Mouse (Mus musculus): ENCODE measurements around the gene Myoz2. TPM values are rescaled to one million over a fixed set of nuclear protein-coding genes. Genes with fewer than 3 reads are reported as not detected.

Myoz2 gene
- polyA plus RNA-seq, 1 experiment: not detected

GRCm38 (mm10) chr3:122972126-122972822 is 62.5 kb downstream of the Myoz2 start:
- H3K36me3 ChIP-seq (ENCODE audit: control insufficient read depth, insufficient read depth, low read length, poor library complexity, severe bottlenecking): peaks cover 8% of the 10 kb centered on the region
- no peak overlapping the region for H3K9ac ChIP-seq (ENCODE audit: low read depth, poor library complexity, severe bottlenecking)
- no peaks in the 10 kb centered on the region for H3K27me3 ChIP-seq (ENCODE audit: control insufficient read depth, insufficient read depth, low read length, poor library complexity, severe bottlenecking)
- TF ChIP-seq POLR2A (IDR thresholded peaks at IDR 0.05; ENCODE audit: insufficient read depth, low read length): no peak
- H3K4me3 ChIP-seq (ENCODE audit: low read depth, low read length): no peak overlapping the region
- H3K4me1 ChIP-seq (ENCODE audit: control insufficient read depth, insufficient read depth, low read length): no peaks in the 10 kb centered on the region
- no peak overlapping the region for H3K27ac ChIP-seq (ENCODE audit: insufficient read depth, low read length)
- no peaks in the 10 kb centered on the region for H3K9me3 ChIP-seq (replicated peaks; ENCODE audit: control insufficient read depth, insufficient read depth, low read length, poor library complexity, severe bottlenecking)

GRCm38 (mm10) chr3:122968391-122968790 is 66.4 kb downstream of the Myoz2 start:
- no peak overlapping the region for H3K27ac ChIP-seq (ENCODE audit: insufficient read depth, low read length)
- H3K4me1 ChIP-seq (ENCODE audit: control insufficient read depth, insufficient read depth, low read length): no peaks in the 10 kb centered on the region
- no peaks in the 10 kb centered on the region for H3K27me3 ChIP-seq (ENCODE audit: control insufficient read depth, insufficient read depth, low read length, poor library complexity, severe bottlenecking)
- no peak overlapping the region for H3K4me3 ChIP-seq (ENCODE audit: low read depth, low read length)
- H3K9ac ChIP-seq (ENCODE audit: low read depth, poor library complexity, severe bottlenecking): no peak overlapping the region
- TF ChIP-seq EP300 (IDR thresholded peaks at IDR 0.05; ENCODE audit: insufficient read depth, low read depth, low read length) (no peak), CTCF (IDR thresholded peaks at IDR 0.05; ENCODE audit: low read depth, low read length) (no peak), POLR2A (IDR thresholded peaks at IDR 0.05; ENCODE audit: insufficient read depth, low read length) (no peak)
- H3K36me3 ChIP-seq (ENCODE audit: control insufficient read depth, insufficient read depth, low read length, poor library complexity, severe bottlenecking): peaks cover 11% of the 10 kb centered on the region
- H3K9me3 ChIP-seq (replicated peaks; ENCODE audit: control insufficient read depth, insufficient read depth, low read length, poor library complexity, severe bottlenecking): no peaks in the 10 kb centered on the region

GRCm38 (mm10) chr3:122964301-122964700 is 70.5 kb downstream of the Myoz2 start:
- H3K4me3 ChIP-seq (ENCODE audit: low read depth, low read length): no peak overlapping the region
- TF ChIP-seq POLR2A (IDR thresholded peaks at IDR 0.05; ENCODE audit: insufficient read depth, low read length): no peak
- TF ChIP-seq EP300 (IDR thresholded peaks at IDR 0.05; ENCODE audit: insufficient read depth, low read depth, low read length): no peak
- no peak for TF ChIP-seq CTCF (IDR thresholded peaks at IDR 0.05; ENCODE audit: low read depth, low read length)
- H3K9me3 ChIP-seq (replicated peaks; ENCODE audit: control insufficient read depth, insufficient read depth, low read length, poor library complexity, severe bottlenecking): no peaks in the 10 kb centered on the region
- H3K9ac ChIP-seq (ENCODE audit: low read depth, poor library complexity, severe bottlenecking): no peak overlapping the region
- H3K36me3 ChIP-seq (ENCODE audit: control insufficient read depth, insufficient read depth, low read length, poor library complexity, severe bottlenecking): peaks cover 17% of the 10 kb centered on the region
- H3K27me3 ChIP-seq (ENCODE audit: control insufficient read depth, insufficient read depth, low read length, poor library complexity, severe bottlenecking): no peaks in the 10 kb centered on the region
- no peak overlapping the region for H3K27ac ChIP-seq (ENCODE audit: insufficient read depth, low read length)
- H3K4me1 ChIP-seq (ENCODE audit: control insufficient read depth, insufficient read depth, low read length): no peaks in the 10 kb centered on the region

Other genes starting within 250 kb of the Myoz2 start
- gene Fabp2, start 139.9 kb downstream of the Myoz2 start, polyA plus RNA-seq (2011; ENCODE audit: insufficient read depth, insufficient read length, low read depth, missing spikeins): not detected in 2 replicates
- not detected in 2 replicates for gene Gm10959, start 115.7 kb downstream of the Myoz2 start, polyA plus RNA-seq (2011; ENCODE audit: insufficient read depth, insufficient read length, low read depth, missing spikeins)
- gene 1810037I17Rik, start 110.8 kb downstream of the Myoz2 start, polyA plus RNA-seq (2011; ENCODE audit: insufficient read depth, insufficient read length, low read depth, missing spikeins): 96.2 and 101 TPM in 2 replicates
- 19.5 and 19.6 TPM in 2 replicates for gene Usp53, start 50.5 kb downstream of the Myoz2 start, polyA plus RNA-seq (2011; ENCODE audit: insufficient read depth, insufficient read length, low read depth, missing spikeins)
- gene Synpo2, start 201.1 kb upstream of the Myoz2 start, polyA plus RNA-seq (2011; ENCODE audit: insufficient read depth, insufficient read length, low read depth, missing spikeins): 1.8 and 2.9 TPM in 2 replicates
- 26.6 and 31.4 TPM in 2 replicates for gene Sec24d, start 232.4 kb upstream of the Myoz2 start, polyA plus RNA-seq (2011; ENCODE audit: insufficient read depth, insufficient read length, low read depth, missing spikeins)

All from ES-Bruce4 (cell line).